Mouse (Mus musculus) stomach, postnatal 0 days (tissue): ENCODE data around the gene Rrad.

Experiments
- CTCF ChIP-seq: IDR thresholded peaks from 2 replicates; pipeline ENCODE4 v1.5.1; 2016; ENCODE audit warnings: antibody characterized with exemption, low read depth, mild to moderate bottlenecking, moderate library complexity
- EP300 ChIP-seq: optimal IDR thresholded peaks from 2 replicates; pipeline ENCODE3; 2016; ENCODE audit warnings: antibody characterized with exemption

DNA sequence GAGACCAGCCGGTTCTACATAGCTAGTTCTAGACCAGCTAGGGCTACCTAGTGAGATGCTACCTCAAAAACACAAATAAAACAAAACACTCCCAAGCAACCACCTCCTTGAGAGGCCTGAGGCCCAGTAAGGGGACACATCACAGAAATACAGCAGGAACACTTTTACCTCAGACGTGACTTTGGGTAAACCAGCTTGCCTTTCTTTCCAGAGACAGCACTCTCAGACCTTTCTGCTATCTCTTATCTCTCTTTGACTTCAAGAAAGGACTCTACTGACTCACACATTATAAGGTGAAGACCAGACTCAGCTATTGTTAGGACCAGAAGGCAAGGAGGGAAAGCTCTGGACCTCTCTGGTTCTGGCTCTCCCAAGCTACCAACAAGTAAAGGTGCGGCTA lies 40.8 kb downstream of the Rrad start:
- TF ChIP-seq CTCF: no peak
- no peak for TF ChIP-seq EP300
